Mouse (Mus musculus): ENCODE data around the gene Zbtb32. TPM values are rescaled to one million over a fixed set of nuclear protein-coding genes. Genes with fewer than 3 reads are reported as not detected.

Gene Zbtb32
- total and polyA plus RNA-seq, 3 experiments: 173 to 183 (median 178) TPM

- peak; percentile 98 for TF ChIP-seq NELFE (IDR thresholded peaks at IDR 0.05; ENCODE audit: low read depth, low read length)
- peak; percentile 62; the same call in 1 of the 2 replicates for TF ChIP-seq HCFC1 (IDR thresholded peaks at IDR 0.05; ENCODE audit: low read depth, low read length)
- no peak for TF ChIP-seq ZNF384 (IDR thresholded peaks at IDR 0.05; ENCODE audit: low read depth, low read length)
- TF ChIP-seq MEF2A (IDR thresholded peaks at IDR 0.05; ENCODE audit: borderline replicate concordance, low read depth, low read length): no peak
- no peak for TF ChIP-seq ZKSCAN1 (IDR thresholded peaks at IDR 0.05; ENCODE audit: borderline replicate concordance, low read depth, low read length)
- TF ChIP-seq PAX5 (IDR thresholded peaks at IDR 0.05; ENCODE audit: low read length): no peak
- peak; percentile 94 for TF ChIP-seq POLR2AphosphoS2 (IDR thresholded peaks at IDR 0.05; ENCODE audit: low read depth, low read length)
- no peak for TF ChIP-seq USF1 (IDR thresholded peaks at IDR 0.05; ENCODE audit: low read depth, low read length)
- no peak for TF ChIP-seq JUN (IDR thresholded peaks at IDR 0.05; ENCODE audit: insufficient read depth, low read depth, low read length)
- peak; percentile 67 for TF ChIP-seq MAX (IDR thresholded peaks at IDR 0.05; ENCODE audit: low read length)
- TF ChIP-seq RAD21 (IDR thresholded peaks at IDR 0.05; ENCODE audit: low read depth, low read length): no peak
- no peak for TF ChIP-seq BHLHE40 (IDR thresholded peaks at IDR 0.05; ENCODE audit: low read depth, low read length)
- peak; percentile 92 for TF ChIP-seq CHD2 (IDR thresholded peaks at IDR 0.05; ENCODE audit: low read length)
- TF ChIP-seq SMC3 (IDR thresholded peaks at IDR 0.05; ENCODE audit: low read depth, low read length): no peak
- peak; percentile 37; the same call in 1 of the 2 replicates for TF ChIP-seq MYC (IDR thresholded peaks at IDR 0.05; ENCODE audit: low read depth, low read length)
- TF ChIP-seq POLR2A (IDR thresholded peaks at IDR 0.05; ENCODE audit: low read depth, low read length): peak; percentile 95
- no peak for TF ChIP-seq GABPA (IDR thresholded peaks at IDR 0.05; ENCODE audit: insufficient replicate concordance, low read depth, low read length)
- no peak; the same call in 1 of the 2 replicates for TF ChIP-seq IRF4 (IDR thresholded peaks at IDR 0.05; ENCODE audit: low read depth, low read length)
- peak; percentile 53; the same call in 1 of the 2 replicates for TF ChIP-seq ELF1 (IDR thresholded peaks at IDR 0.05; ENCODE audit: low read depth, low read length)
- no peak for TF ChIP-seq ZC3H11A (IDR thresholded peaks at IDR 0.05; ENCODE audit: low read depth, low read length)
- TF ChIP-seq TBP (conservative IDR thresholded peaks at IDR 0.05; ENCODE audit: low read depth, low read length): peak; percentile 95
- no peak for TF ChIP-seq RCOR1 (conservative IDR thresholded peaks at IDR 0.05; ENCODE audit: low read depth, low read length)
These were observed 46.3 kb downstream of the Zbtb32 start, which contains the start of the genes Hspb6 and Proser3 (continued) for GRCm38 (mm10) chr7:30552102-30553020.

- H3K27ac ChIP-seq (ENCODE audit: insufficient read depth, low read depth): peak overlapping the region; percentile 92
- peaks cover 2 to 20% of the 10 kb centered on the region in 2 experiments; a peak in 3 of 4 replicates for H3K4me1 ChIP-seq (ENCODE audit: control insufficient read depth in 1 of 2, insufficient read depth in 2 of 2)
- no peak for DNase-seq (ENCODE audit: extremely low read depth)
- in situ Hi-C loops (cut with MboI; ENCODE audit: low pct_ligation_motif_present, low pct_unique_long_range_greater_than_20kb, low sequenced_read_pairs) (no loop called here), dilution Hi-C loops (cut with MboI; ENCODE audit: extremely low pct_ligation_motif_present, extremely low pct_unique_long_range_greater_than_20kb, low sequenced_read_pairs) (no loop called here)
- H3K4me2 ChIP-seq (ENCODE audit: insufficient read depth, low read depth, poor library complexity, severe bottlenecking): peak overlapping the region; percentile 41; the same call in 1 of the 2 replicates
- H3K9ac ChIP-seq (ENCODE audit: insufficient read depth, low read depth): peak overlapping the region; percentile 71
- H3K27me3 ChIP-seq (replicated peaks): no peaks in the 10 kb centered on the region
- peaks cover 24 to 48% of the 10 kb centered on the region in 2 experiments for H3K36me3 ChIP-seq (replicated peaks in 1 of 2; ENCODE audit: control insufficient read depth in 1 of 2, insufficient read depth in 1 of 2, low read length in 1 of 2)
- peak; percentile 92 for TF ChIP-seq HCFC1 (IDR thresholded peaks at IDR 0.05; ENCODE audit: low read depth, low read length)
- TF ChIP-seq MYC (IDR thresholded peaks at IDR 0.05; ENCODE audit: low read depth, low read length): peak; percentile 85; the same call in 1 of the 2 replicates
- no peak for TF ChIP-seq BHLHE40 (IDR thresholded peaks at IDR 0.05; ENCODE audit: low read depth, low read length)
- peak; percentile 83; the same call in 1 of the 2 replicates for TF ChIP-seq KAT2A (IDR thresholded peaks at IDR 0.05; ENCODE audit: insufficient replicate concordance, low read length)
- peak in 1 of 2 experiments; percentile 54; a peak in 2 of 4 replicates for TF ChIP-seq CTCF (conservative IDR thresholded peaks at IDR 0.05 in 1 of 2, IDR thresholded peaks at IDR 0.05 in 1 of 2; ENCODE audit: low read depth in 2 of 2, low read length in 2 of 2)
- no peaks in the 10 kb centered on the region; the same call in 1 of the 2 replicates for H3K79me2 ChIP-seq (replicated peaks; ENCODE audit: control insufficient read depth, extremely low read depth, insufficient read depth, poor library complexity, severe bottlenecking)
- H3K9me3 ChIP-seq (replicated peaks; ENCODE audit: low read length): no peaks in the 10 kb centered on the region
- H3K4me3 ChIP-seq (replicated peaks in 1 of 3; ENCODE audit: low read depth in 2 of 3, low read length in 2 of 3, poor library complexity in 1 of 3): peak overlapping the region; percentile 71 to 93 (median 83)
These were observed 47.1 kb downstream of the Zbtb32 start for GRCm38 (mm10) chr7:30551445-30552101.

Measured in CH12.LX (cell line).